Mouse (Mus musculus): ENCODE results near the gene Daam2.
"Not testable (repeated sequence)": the region's sequence is repeated elsewhere in the genome, so short reads cannot be mapped to it uniquely, and the experiment has no call there.

DNA sequence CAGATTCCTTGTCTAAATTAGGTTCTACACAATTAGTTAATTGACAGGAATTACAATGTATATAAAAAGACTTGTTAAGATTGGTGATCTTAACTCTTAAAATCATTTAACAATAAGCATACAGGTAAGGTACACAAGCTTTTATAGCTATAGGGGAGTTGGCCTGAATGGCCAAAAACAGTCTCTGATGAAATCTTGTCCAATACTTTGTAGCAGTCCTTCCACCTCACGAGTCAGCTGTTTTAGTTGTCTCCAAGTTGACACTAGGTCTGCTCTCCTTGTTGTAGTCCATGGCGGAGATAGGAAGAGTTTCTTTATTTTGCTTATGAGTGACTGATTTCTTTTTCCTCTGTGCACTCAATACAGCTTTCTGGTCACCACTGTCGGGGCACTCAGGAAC lies 121.3 kb downstream of the Daam2 start:
- TF ChIP-seq MAFK (IDR thresholded peaks at IDR 0.05; ENCODE audit: insufficient read depth, low read depth, low read length); ZC3H11A (IDR thresholded peaks at IDR 0.05; ENCODE audit: borderline replicate concordance, low read depth, low read length); ZNF384 (IDR thresholded peaks at IDR 0.05; ENCODE audit: low read depth, low read length): not testable (repeated sequence)
